Mouse (Mus musculus) bone marrow, adult 2 months (tissue): ENCODE data around the gene Gm15023. TPM values are rescaled to one million over a fixed set of nuclear protein-coding genes. Genes with fewer than 3 reads are reported as not detected.
"Not testable (repeated sequence)": the region's sequence is repeated elsewhere in the genome, so short reads cannot be mapped to it uniquely, and the experiment has no call there.

ENCODE experiments used
- H3K27ac ChIP-seq: fragments of 200-500 bp; 2 replicates; pipeline ENCODE4 v1.5.1; 2012; ENCODE audit warnings: low read depth, mild to moderate bottlenecking, control low read depth, inconsistent platforms, low read length; ENCODE audit not compliant: control insufficient read depth, poor library complexity, insufficient read depth
- H3K4me1 ChIP-seq: fragments of 200-500 bp; 2 replicates; pipeline ENCODE4 v1.6.1; 2011; ENCODE audit warnings: low read length; ENCODE audit not compliant: control insufficient read depth, insufficient read depth
- H3K4me3 ChIP-seq: fragments of 200-500 bp; replicated peaks from 2 replicates; pipeline ENCODE3; 2011; ENCODE audit warnings: mild to moderate bottlenecking, low read depth, low read length, control low read depth; ENCODE audit not compliant: control insufficient read depth
- CTCF ChIP-seq: fragments of 200-500 bp; IDR thresholded peaks from 2 replicates; pipeline ENCODE4 v1.5.1; 2011; ENCODE audit warnings: low read length, control low read depth; ENCODE audit not compliant: control insufficient read depth, insufficient read depth
- POLR2A ChIP-seq: fragments of 200-500 bp; IDR thresholded peaks from 2 replicates; pipeline ENCODE4 v1.6.1; 2011; ENCODE audit warnings: low read depth, mild to moderate bottlenecking, control low read depth, low read length, borderline replicate concordance; ENCODE audit not compliant: control insufficient read depth
- WGBS: fragments of 180-500 bp; shearing (Covaris S2); methylation state at CpG from one replicate; pipeline ENCODE4 v1.1.7; 2018; 5-methylcytosine and 5-hydroxymethylcytosine counted together
- polyA plus RNA-seq: library from polyadenylated mRNA; stranded (reverse); fragments of >200 nt; gene quantifications from 2 replicates; pipeline ENCODE4 v1.2.4, GENCODE M21; 2011; ENCODE audit warnings: low replicate concordance; ENCODE audit not compliant: missing spikeins, insufficient read depth, insufficient read length

The Gm15023 gene
- polyA plus RNA-seq = not detected in 2 replicates

GRCm38 (mm10) chrX:135177532-135177931 is at the start of gene Gm15023:
Gene Gm15023 (minus strand): TSS chrX:135177632.
- WGBS = 91% methylated on average over 7 of the region's 14 CpGs
- not testable (repeated sequence) for H3K27ac ChIP-seq, H3K4me3 ChIP-seq, H3K4me1 ChIP-seq

DNA sequence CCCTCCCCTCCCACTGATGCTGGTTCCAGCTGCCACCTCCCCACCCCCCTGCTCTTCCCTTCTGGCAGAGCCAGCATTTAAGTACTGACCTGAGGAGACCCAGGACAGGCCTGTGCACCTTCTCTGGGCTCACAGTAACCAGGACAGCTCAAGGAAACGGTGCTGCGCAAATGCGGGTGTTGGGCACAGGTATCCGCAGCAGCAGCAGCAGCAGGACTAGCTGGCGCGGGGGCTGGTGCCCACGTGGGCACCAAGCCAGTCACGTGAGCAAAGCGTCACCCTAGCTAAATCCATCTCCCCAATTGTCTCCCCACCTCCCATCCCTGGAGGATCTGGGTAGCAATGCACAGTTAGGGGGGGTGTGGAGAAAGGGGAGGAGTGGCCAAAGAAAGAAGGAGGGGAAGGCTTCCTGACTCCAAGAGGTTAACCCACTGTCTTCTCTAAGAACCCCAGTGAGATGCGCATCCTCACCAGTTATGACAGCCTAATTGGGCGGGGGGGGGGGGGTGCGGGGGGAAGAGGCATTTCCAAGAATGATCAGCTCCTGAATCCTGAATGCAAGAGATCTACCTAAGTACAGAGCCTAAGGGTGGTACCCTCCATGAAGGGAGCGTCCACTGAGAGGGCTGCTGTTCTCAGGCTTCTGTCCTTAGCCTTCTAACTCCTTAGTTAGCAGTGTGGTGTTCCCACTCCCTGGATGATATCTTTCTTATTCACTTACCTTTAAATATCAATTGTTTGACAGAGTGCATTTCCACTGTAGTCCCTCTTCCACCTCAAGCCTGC is 33.2 kb upstream of the Gm15023 start, which contains the start of gene Tceal6:
Tceal6 (minus strand) TSS at position 252 of the 786 bp plus-strand sequence.
- H3K4me3 ChIP-seq = no peak within 1 kb of the TSS
- WGBS = 30% methylated on average over 12 of the region's 13 CpGs
- TF ChIP-seq CTCF = no peak
- TF ChIP-seq POLR2A = no peak
- no peak within 1 kb of the TSS for H3K27ac ChIP-seq
- no peaks in the 10 kb centered on the region for H3K4me1 ChIP-seq

- H3K27ac ChIP-seq, H3K4me1 ChIP-seq, H3K4me3 ChIP-seq: not testable (repeated sequence)
- 19% methylated on average over 21 of the region's 21 CpGs for WGBS
Measured at GRCm38 (mm10) chrX:135209773-135210435, 32.5 kb upstream of the Gm15023 start.

DNA sequence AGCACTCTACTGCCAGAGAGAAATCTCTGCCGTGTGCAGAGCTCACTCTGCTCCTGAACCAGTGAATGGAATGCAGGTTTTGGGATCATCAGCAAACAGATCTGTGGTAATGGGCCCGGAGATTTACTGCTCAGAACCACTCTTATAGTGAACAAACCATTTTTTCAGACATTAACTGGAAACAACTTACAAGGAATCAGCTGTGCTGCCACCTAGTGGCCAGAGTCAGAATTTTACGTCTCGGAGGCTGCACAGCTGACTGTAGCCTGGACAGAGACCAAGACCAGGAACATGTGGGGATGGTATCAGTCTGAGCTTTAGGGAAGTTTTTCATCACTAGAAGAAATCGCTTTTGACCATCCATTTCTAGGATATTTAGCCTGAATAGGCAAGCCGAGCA is 12.5 kb upstream of the Gm15023 start:
- WGBS = no CpG with 5 or more reads among the region's 6 CpGs
- H3K4me1 ChIP-seq, H3K27ac ChIP-seq, H3K4me3 ChIP-seq: not testable (repeated sequence)

GRCm38 (mm10) chrX:135188661-135189060 is 11.2 kb upstream of the Gm15023 start:
- WGBS = no CpG with 5 or more reads among the region's 3 CpGs
- H3K4me3 ChIP-seq, H3K4me1 ChIP-seq, H3K27ac ChIP-seq: not testable (repeated sequence)

Other genes starting within 250 kb of the Gm15023 start
- gene Nxf2, start 212.9 kb downstream of the Gm15023 start, polyA plus RNA-seq = 0.41 TPM in 1 of 2 replicates, not detected in the other
- 0.77 and 1.4 TPM in 2 replicates for gene Zmat1, start 168.4 kb downstream of the Gm15023 start, polyA plus RNA-seq
- gene Tceal6, start 33.1 kb upstream of the Gm15023 start, polyA plus RNA-seq = not detected in 2 replicates
- gene Pramel3, start 124.7 kb upstream of the Gm15023 start, polyA plus RNA-seq = not detected in 2 replicates
- not detected in 2 replicates for gene Gm5128, start 195.7 kb upstream of the Gm15023 start, polyA plus RNA-seq